Mouse (Mus musculus): ENCODE results near the gene Syt17. TPM values are rescaled to one million over a fixed set of nuclear protein-coding genes. Genes with fewer than 3 reads are reported as not detected.

The Syt17 gene
- polyA plus RNA-seq (2014; fragmentation: Nextera tagmentation; extraction: Ambion mirVana), result 2.9 and 3.1 TPM in 2 replicates

DNA sequence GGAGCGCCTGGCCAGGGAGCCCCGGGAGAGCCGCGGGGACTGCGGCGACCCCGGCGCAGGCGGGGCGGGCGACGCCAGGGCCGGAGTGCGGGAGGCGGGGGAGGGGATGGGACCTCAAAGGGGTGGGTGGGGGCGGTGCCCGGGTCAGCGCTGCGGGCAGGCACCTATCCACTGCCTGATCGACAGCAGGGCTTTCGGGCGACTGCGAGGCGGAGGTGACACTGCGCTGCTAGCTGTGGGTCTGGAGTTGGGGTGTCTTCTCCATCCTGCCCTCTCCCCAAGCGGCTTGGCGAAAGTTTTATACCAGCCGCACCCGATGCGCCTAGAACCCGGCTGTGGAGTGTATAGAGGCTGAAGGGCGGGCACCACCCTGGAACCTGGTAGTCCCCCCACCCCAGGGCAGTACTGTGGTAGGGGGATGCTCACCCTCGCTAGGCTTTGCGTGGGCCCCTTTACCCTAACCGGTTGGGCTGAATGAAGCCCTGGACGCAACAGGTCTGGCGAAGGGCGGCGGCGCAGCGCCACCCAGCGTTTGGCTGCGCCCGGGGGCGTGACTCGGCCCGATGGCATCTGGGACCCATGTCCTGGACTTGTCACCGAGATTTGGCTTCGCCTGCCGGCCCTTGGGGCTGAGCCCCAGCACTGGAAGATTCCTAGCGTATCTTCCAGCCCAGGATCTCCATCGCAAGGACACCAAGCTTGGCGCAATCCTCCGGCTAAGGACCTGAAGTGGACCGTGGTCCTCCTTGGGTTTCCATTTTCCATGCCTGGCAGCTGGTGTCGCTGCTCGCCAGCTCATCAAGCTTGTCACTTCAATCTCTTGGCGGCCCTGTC lies at the start of gene Syt17:
TSS of gene Syt17 (minus strand) at position 89 of the 834 bp plus-strand sequence.
- H3K4me3 ChIP-seq (ENCODE audit: low read depth, low read length), result peak within 1 kb of the TSS; percentile 57
- no peaks in the 10 kb centered on the region for H3K9me3 ChIP-seq (ENCODE audit: control insufficient read depth, low read length)
- H3K27ac ChIP-seq (replicated peaks; ENCODE audit: low read depth, low read length), result no peak within 1 kb of the TSS
- H3K27me3 ChIP-seq (replicated peaks; ENCODE audit: control insufficient read depth, insufficient read depth, low read length), result peaks cover 25% of the 10 kb centered on the region
- peak; percentile 80 for DNase-seq (ENCODE audit: low spot score)
- peaks cover 2% of the 10 kb centered on the region for H3K4me1 ChIP-seq (ENCODE audit: control insufficient read depth, insufficient read depth, low read length)
- peak within 1 kb of the TSS; percentile 97 for H3K4me2 ChIP-seq (ENCODE audit: low read depth, low read length)
- peak; percentile 65 for ATAC-seq (ENCODE audit: low read depth)
- under 1% methylated on average over 37 of the region's 58 CpGs for WGBS
- no peaks in the 10 kb centered on the region for H3K36me3 ChIP-seq (ENCODE audit: control insufficient read depth, insufficient read depth, low read length)
- peak within 1 kb of the TSS; percentile 60 for H3K9ac ChIP-seq (ENCODE audit: low read depth, low read length)

GRCm38 (mm10) chr7:118494892-118495579 lies 47.0 kb upstream of the Syt17 start:
- 72% methylated on average over 4 of the region's 4 CpGs for WGBS
- Histone ChIP-seq H3K4me1 (ENCODE audit: control insufficient read depth, insufficient read depth, low read length) (peaks cover 10% of the 10 kb centered on the region), H3K27ac (replicated peaks; ENCODE audit: low read depth, low read length) (no peak overlapping the region), H3K4me2 (ENCODE audit: low read depth, low read length) (no peak overlapping the region), H3K9me3 (ENCODE audit: control insufficient read depth, low read length) (no peaks in the 10 kb centered on the region), H3K36me3 (ENCODE audit: control insufficient read depth, insufficient read depth, low read length) (peaks cover 2% of the 10 kb centered on the region), H3K4me3 (ENCODE audit: low read depth, low read length) (no peak overlapping the region), H3K9ac (ENCODE audit: low read depth, low read length) (no peak overlapping the region), H3K27me3 (replicated peaks; ENCODE audit: control insufficient read depth, insufficient read depth, low read length) (peaks cover 10% of the 10 kb centered on the region; the same call in 1 of the 2 replicates)
- DNase-seq (ENCODE audit: low spot score), result no peak
- no peak for ATAC-seq (ENCODE audit: low read depth)

- H3K4me3 ChIP-seq (ENCODE audit: low read depth, low read length), result no peak overlapping the region
- H3K4me1 ChIP-seq (ENCODE audit: control insufficient read depth, insufficient read depth, low read length), result peaks cover 18% of the 10 kb centered on the region
- H3K27ac ChIP-seq (replicated peaks; ENCODE audit: low read depth, low read length), result no peak overlapping the region
- no peaks in the 10 kb centered on the region for H3K9me3 ChIP-seq (ENCODE audit: control insufficient read depth, low read length)
- peaks cover 16% of the 10 kb centered on the region; the same call in 1 of the 2 replicates for H3K27me3 ChIP-seq (replicated peaks; ENCODE audit: control insufficient read depth, insufficient read depth, low read length)
- no peak overlapping the region for H3K4me2 ChIP-seq (ENCODE audit: low read depth, low read length)
- 88% methylated on average over 9 of the region's 9 CpGs for WGBS
- H3K36me3 ChIP-seq (ENCODE audit: control insufficient read depth, insufficient read depth, low read length), result peaks cover 13% of the 10 kb centered on the region
- no peak for ATAC-seq (ENCODE audit: low read depth)
- no peak for DNase-seq (ENCODE audit: low spot score)
- no peak overlapping the region for H3K9ac ChIP-seq (ENCODE audit: low read depth, low read length)
Observed at GRCm38 (mm10) chr7:118493892-118494291, 45.9 kb upstream of the Syt17 start.

GRCm38 (mm10) chr7:118491431-118492147 lies 43.6 kb upstream of the Syt17 start, which contains the start of gene Itpripl2:
Gene Itpripl2, minus strand, starts transcription at chr7:118491975.
- H3K36me3 ChIP-seq (ENCODE audit: control insufficient read depth, insufficient read depth, low read length), result peaks cover 18% of the 10 kb centered on the region
- peak within 1 kb of the TSS; percentile 70 for H3K4me3 ChIP-seq (ENCODE audit: low read depth, low read length)
- H3K4me2 ChIP-seq (ENCODE audit: low read depth, low read length), result peak within 1 kb of the TSS; percentile 85
- peak within 1 kb of the TSS; percentile 77 for H3K27ac ChIP-seq (replicated peaks; ENCODE audit: low read depth, low read length)
- DNase-seq (ENCODE audit: low spot score) (peak; percentile 87), ATAC-seq (ENCODE audit: low read depth) (peak; percentile 86)
- H3K4me1 ChIP-seq (ENCODE audit: control insufficient read depth, insufficient read depth, low read length), result peaks cover 32% of the 10 kb centered on the region
- H3K9ac ChIP-seq (ENCODE audit: low read depth, low read length), result peak within 1 kb of the TSS; percentile 95
- peaks cover 16% of the 10 kb centered on the region; the same call in 1 of the 2 replicates for H3K27me3 ChIP-seq (replicated peaks; ENCODE audit: control insufficient read depth, insufficient read depth, low read length)
- no peaks in the 10 kb centered on the region for H3K9me3 ChIP-seq (ENCODE audit: control insufficient read depth, low read length)
- WGBS, result under 1% methylated on average over 34 of the region's 55 CpGs

GRCm38 (mm10) chr7:118490666-118491430 lies 42.8 kb upstream of the Syt17 start:
- peak overlapping the region; percentile 85 for H3K4me2 ChIP-seq (ENCODE audit: low read depth, low read length)
- peak; percentile 41 for DNase-seq (ENCODE audit: low spot score)
- H3K36me3 ChIP-seq (ENCODE audit: control insufficient read depth, insufficient read depth, low read length), result peaks cover 25% of the 10 kb centered on the region
- 5% methylated on average over 61 of the region's 67 CpGs for WGBS
- peaks cover 32% of the 10 kb centered on the region for H3K4me1 ChIP-seq (ENCODE audit: control insufficient read depth, insufficient read depth, low read length)
- peak overlapping the region; percentile 77 for H3K27ac ChIP-seq (replicated peaks; ENCODE audit: low read depth, low read length)
- H3K27me3 ChIP-seq (replicated peaks; ENCODE audit: control insufficient read depth, insufficient read depth, low read length), result peaks cover 16% of the 10 kb centered on the region; the same call in 1 of the 2 replicates
- peak overlapping the region; percentile 95 for H3K9ac ChIP-seq (ENCODE audit: low read depth, low read length)
- ATAC-seq (ENCODE audit: low read depth), result peak; percentile 19; the same call in 1 of the 2 replicates
- H3K9me3 ChIP-seq (ENCODE audit: control insufficient read depth, low read length), result no peaks in the 10 kb centered on the region
- H3K4me3 ChIP-seq (ENCODE audit: low read depth, low read length), result peak overlapping the region; percentile 70

- H3K4me1 ChIP-seq (ENCODE audit: control insufficient read depth, insufficient read depth, low read length), result peaks cover 32% of the 10 kb centered on the region
- DNase-seq (ENCODE audit: low spot score) (no peak), ATAC-seq (ENCODE audit: low read depth) (no peak)
- no peak overlapping the region for H3K27ac ChIP-seq (replicated peaks; ENCODE audit: low read depth, low read length)
- peak overlapping the region; percentile 85 for H3K4me2 ChIP-seq (ENCODE audit: low read depth, low read length)
- no peaks in the 10 kb centered on the region for H3K9me3 ChIP-seq (ENCODE audit: control insufficient read depth, low read length)
- H3K4me3 ChIP-seq (ENCODE audit: low read depth, low read length), result peak overlapping the region; percentile 70
- peak overlapping the region; percentile 12; the same call in 1 of the 2 replicates for H3K9ac ChIP-seq (ENCODE audit: low read depth, low read length)
- H3K27me3 ChIP-seq (replicated peaks; ENCODE audit: control insufficient read depth, insufficient read depth, low read length), result peaks cover 16% of the 10 kb centered on the region; the same call in 1 of the 2 replicates
- 34% methylated on average over 52 of the region's 57 CpGs for whole genome bisulfite sequencing
- H3K36me3 ChIP-seq (ENCODE audit: control insufficient read depth, insufficient read depth, low read length), result peaks cover 28% of the 10 kb centered on the region
Observed at GRCm38 (mm10) chr7:118489706-118490665, 42.0 kb upstream of the Syt17 start.

DNA sequence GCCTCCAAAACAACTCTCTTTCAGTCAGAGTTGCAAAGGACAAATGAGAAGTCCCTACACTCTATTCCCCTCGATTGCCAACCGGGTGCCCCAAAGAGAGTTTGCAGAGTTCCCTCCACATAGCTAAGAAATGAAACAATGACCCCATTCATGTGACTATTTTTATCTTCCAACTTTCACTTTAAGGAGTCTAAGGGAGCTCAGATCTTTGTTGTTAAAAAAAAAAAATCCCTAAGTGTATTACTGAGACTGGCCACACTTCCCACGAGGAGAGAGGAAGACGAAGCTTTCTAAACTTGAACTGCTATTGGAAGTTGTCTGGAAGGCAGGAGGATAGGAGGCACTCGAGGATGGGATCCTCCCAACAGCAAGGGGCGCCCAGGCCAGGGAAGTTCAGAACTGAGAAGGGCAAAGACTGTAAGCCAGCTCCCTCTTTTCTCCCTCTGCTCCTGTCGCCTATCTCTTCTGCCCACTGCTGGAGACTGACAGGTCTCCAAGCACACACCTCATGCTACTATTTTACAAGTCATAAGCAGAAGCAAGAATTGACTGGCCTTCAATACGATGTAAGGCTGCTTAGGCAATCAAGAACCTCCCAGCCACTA lies 40.1 kb upstream of the Syt17 start:
- H3K27me3 ChIP-seq (replicated peaks; ENCODE audit: control insufficient read depth, insufficient read depth, low read length), result peaks cover 16% of the 10 kb centered on the region; the same call in 1 of the 2 replicates
- DNase-seq (ENCODE audit: low spot score) (no peak), ATAC-seq (ENCODE audit: low read depth) (no peak)
- no peak overlapping the region for H3K9ac ChIP-seq (ENCODE audit: low read depth, low read length)
- 23% methylated on average over 8 of the region's 8 CpGs for WGBS
- peaks cover 32% of the 10 kb centered on the region for H3K4me1 ChIP-seq (ENCODE audit: control insufficient read depth, insufficient read depth, low read length)
- H3K36me3 ChIP-seq (ENCODE audit: control insufficient read depth, insufficient read depth, low read length), result peaks cover 28% of the 10 kb centered on the region
- no peak overlapping the region for H3K27ac ChIP-seq (replicated peaks; ENCODE audit: low read depth, low read length)
- H3K9me3 ChIP-seq (ENCODE audit: control insufficient read depth, low read length), result no peaks in the 10 kb centered on the region
- H3K4me2 ChIP-seq (ENCODE audit: low read depth, low read length), result peak overlapping the region; percentile 85
- peak overlapping the region; percentile 18; the same call in 1 of the 2 replicates for H3K4me3 ChIP-seq (ENCODE audit: low read depth, low read length)

All from embryonic facial prominence, embryonic 14.5 days (tissue).